Comparison of ENCODE assay signal across 23 mouse cellular contexts in the genomic region with DNA sequence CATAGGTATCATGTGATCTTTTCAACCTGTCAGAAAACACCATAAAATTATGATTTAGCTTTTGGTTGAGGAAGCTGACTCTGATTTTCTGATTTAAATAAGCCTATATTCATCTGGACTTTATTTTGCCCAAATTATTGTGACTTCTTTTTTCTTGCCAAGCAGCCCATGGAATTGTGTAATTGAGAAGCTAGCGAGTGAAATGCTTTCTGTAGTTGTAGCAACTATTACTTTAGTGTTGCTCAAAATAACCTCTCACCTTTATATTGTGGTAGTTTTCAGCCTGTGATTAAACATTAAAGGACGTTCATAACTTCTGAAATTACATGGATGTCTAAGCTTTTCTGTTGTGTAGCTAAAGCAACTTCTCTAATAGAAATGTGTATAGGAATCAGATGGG. TPM values are rescaled to one million over a fixed set of nuclear protein-coding genes. Genes with fewer than 3 reads are reported as not detected.
DNase-seq lines count a peak whose midpoint lies in the region; ATAC-seq and TF ChIP-seq lines count a peak whose summit lies in the region.
"Had no signal": no experiment of that assay in that cellular context is flagged by ENCODE, and none has a peak within 500 bp of the region (broad histone marks: within the 10 kb centered on the region; RNA-seq: fewer than 3 reads in every experiment).

No protein-coding gene starts in this region.

- peaks cover 3% of the 10 kb centered on the region; the same call in 1 of the 2 replicates for H3K79me2 ChIP-seq in liver, adult 2 months (ENCODE audit: control insufficient read depth, insufficient read depth, low read length)

- H3K36me3 ChIP-seq in liver, adult 2 months (ENCODE audit: control insufficient read depth, insufficient read depth, low read length), result peaks cover 17% of the 10 kb centered on the region
- peaks cover 10% of the 10 kb centered on the region; the same call in 1 of the 2 replicates for H3K36me3 ChIP-seq in liver, embryonic 11.5 days (ENCODE audit: control insufficient read depth, insufficient read depth, low read length)
- H3K36me3 ChIP-seq in midbrain, embryonic 11.5 days (ENCODE audit: control insufficient read depth, insufficient read depth, low read length), result no peaks in the 10 kb centered on the region

- H3K4me3 ChIP-seq in liver, adult 2 months (ENCODE audit: insufficient read depth, low read depth, low read length), result no peak overlapping the region
- H3K4me3 ChIP-seq in liver, embryonic 11.5 days (ENCODE audit: low read depth, low read length), result no peak overlapping the region
- no peak overlapping the region for H3K4me3 ChIP-seq in brown adipose tissue, adult 24 weeks (ENCODE audit: insufficient read depth, low read depth, low read length)
- H3K4me3 ChIP-seq in midbrain, embryonic 11.5 days (ENCODE audit: low read depth, low read length), result no peak overlapping the region

- 25% methylated on average over 2 of the region's 2 CpGs for WGBS in liver, adult 2 months
- 90% methylated on average over 2 of the region's 2 CpGs for WGBS in liver, embryonic 11.5 days
- WGBS in midbrain, embryonic 11.5 days, result 91% methylated on average over 2 of the region's 2 CpGs

- peak; percentile 79 for DNase-seq in liver, adult 2 months (ENCODE audit: extremely low read depth, low read depth, low spot score)
- no peak for DNase-seq in liver, embryonic 11.5 days (ENCODE audit: low spot score)
- peak; percentile 71 for DNase-seq in adipocyte (ENCODE audit: low spot score)
- no peak for DNase-seq in cerebellum, adult 18-20 months
- no peak for DNase-seq in midbrain, embryonic 11.5 days (ENCODE audit: low spot score, missing footprints)
- DNase-seq: adrenal gland, adult 2 months; adrenal gland, adult 8-10 months; adrenal gland, postnatal 10 days; adrenal gland, postnatal 14 days; adrenal gland, postnatal 25 days; adrenal gland, postnatal 36 days; B cell, adult 2 months; cerebellum, adult 11 months; cerebellum, adult 11-12 months; cerebellum, adult 2 months; cerebellum, adult 8-10 months; cerebellum, adult 9-10 months had no signal

- H3K4me2 ChIP-seq in liver, embryonic 11.5 days, result no peak overlapping the region
- H3K4me2 ChIP-seq in midbrain, embryonic 11.5 days, result no peak overlapping the region

- no peak overlapping the region for H3K9ac ChIP-seq in liver, adult 2 months (ENCODE audit: low read depth, low read length)
- no peak overlapping the region for H3K9ac ChIP-seq in liver, embryonic 11.5 days (ENCODE audit: low read depth, low read length)
- H3K9ac ChIP-seq in midbrain, embryonic 11.5 days (ENCODE audit: low read length), result no peak overlapping the region

- no peak for ATAC-seq in liver, embryonic 11.5 days (replicated peaks; ENCODE audit: low FRiP score)
- ATAC-seq in midbrain, embryonic 11.5 days (ENCODE audit: low FRiP score), result no peak
- ATAC-seq: activated CD4-positive, CD25-positive, alpha-beta regulatory T cell, adult 4 months; CD4-positive, CD25-positive, alpha-beta regulatory T cell, adult 4 months; Patski had no signal

- H3K9me3 ChIP-seq in liver, embryonic 11.5 days (ENCODE audit: control insufficient read depth, low read length), result no peaks in the 10 kb centered on the region
- H3K9me3 ChIP-seq in midbrain, embryonic 11.5 days (ENCODE audit: control insufficient read depth, low read length), result no peaks in the 10 kb centered on the region
- H3K9me3 ChIP-seq: G1E had no signal

- peak overlapping the region; percentile 71 for H3K27ac ChIP-seq in liver, adult 2 months (replicated peaks; ENCODE audit: insufficient read depth, low read depth, low read length)
- H3K27ac ChIP-seq in liver, embryonic 11.5 days (ENCODE audit: low read depth, low read length), result no peak overlapping the region
- H3K27ac ChIP-seq in brown adipose tissue, adult 24 weeks (replicated peaks; ENCODE audit: low read depth, low read length), result peak overlapping the region; percentile 68
- no peak overlapping the region for H3K27ac ChIP-seq in midbrain, embryonic 11.5 days (ENCODE audit: low read depth, low read length)

- H3K27me3 ChIP-seq in liver, adult 2 months (ENCODE audit: control insufficient read depth, insufficient read depth, low read length), result no peaks in the 10 kb centered on the region
- no peaks in the 10 kb centered on the region for H3K27me3 ChIP-seq in liver, embryonic 11.5 days (replicated peaks; ENCODE audit: control insufficient read depth, insufficient read depth, low read length)
- no peaks in the 10 kb centered on the region for H3K27me3 ChIP-seq in midbrain, embryonic 11.5 days (ENCODE audit: control insufficient read depth, insufficient read depth, low read length)
- H3K27me3 ChIP-seq: CH12.LX, Patski had no signal

- no peak for TF ChIP-seq CTCF in liver, adult 2 months (IDR thresholded peaks at IDR 0.05; ENCODE audit: low read depth, low read length)

- H3K4me1 ChIP-seq in liver, adult 2 months (ENCODE audit: control insufficient read depth, insufficient read depth, low read length), result peaks cover 3% of the 10 kb centered on the region; the same call in 1 of the 2 replicates
- H3K4me1 ChIP-seq in liver, embryonic 11.5 days (replicated peaks; ENCODE audit: control insufficient read depth, insufficient read depth, low read length), result no peaks in the 10 kb centered on the region
- H3K4me1 ChIP-seq in brown adipose tissue, adult 24 weeks (ENCODE audit: control insufficient read depth, insufficient read depth, insufficient read length, low read length), result no peaks in the 10 kb centered on the region
- H3K4me1 ChIP-seq in midbrain, embryonic 11.5 days (ENCODE audit: control insufficient read depth, insufficient read depth, low read length), result no peaks in the 10 kb centered on the region

- TF ChIP-seq POLR2A in liver, adult 2 months (IDR thresholded peaks at IDR 0.05; ENCODE audit: extremely low read depth, insufficient read depth, low read length), result no peak

RNA-seq across cellular contexts. Expression of a gene that starts 42.1 kb away (rescaled TPM):
- total RNA-seq in liver, adult 2 months (2014; rRNA removed), result 0.65 and 1.6 TPM in 2 replicates
- polyA plus RNA-seq in liver, adult 2 months (2012; rRNA removed), result 0.92 and 1.4 TPM in 2 replicates
- 8.2 and 9.9 TPM in 2 replicates for polyA plus RNA-seq in liver, embryonic 11.5 days (2014; fragmentation: Nextera tagmentation; extraction: Ambion mirVana)
- polyA plus RNA-seq in brown adipose tissue, adult 24 weeks (2012; ENCODE audit: insufficient read depth, insufficient read length, missing spikeins), result 1.7 and 3.0 TPM in 2 replicates
- polyA plus RNA-seq in midbrain, embryonic 11.5 days (2014; fragmentation: Nextera tagmentation; extraction: Ambion mirVana), result 20.7 and 22.8 TPM in 2 replicates

RNA-seq across cellular contexts. Expression of a gene that starts 49.8 kb away (rescaled TPM):
- 31.7 and 36.5 TPM in 2 replicates for total RNA-seq in liver, adult 2 months (2014; rRNA removed)
- polyA plus RNA-seq in liver, adult 2 months (2012; rRNA removed), result 15.7 and 20.1 TPM in 2 replicates
- polyA plus RNA-seq in liver, embryonic 11.5 days (2014; fragmentation: Nextera tagmentation; extraction: Ambion mirVana), result 36.3 and 44.9 TPM in 2 replicates
- 16.3 and 31.6 TPM in 2 replicates for polyA plus RNA-seq in brown adipose tissue, adult 24 weeks (2012; ENCODE audit: insufficient read depth, insufficient read length, missing spikeins)
- polyA plus RNA-seq in midbrain, embryonic 11.5 days (2014; fragmentation: Nextera tagmentation; extraction: Ambion mirVana), result 49.1 and 54.5 TPM in 2 replicates

Comparison
In these comparisons a context has a peak if more than half of its experiments do, and no peak if none do; other contexts are left out.
1. DNase-seq: peak in liver, adult 2 months (single experiment) and adipocyte (single experiment); none in liver, embryonic 11.5 days (single experiment), cerebellum, adult 18-20 months (0 of 2) and midbrain, embryonic 11.5 days (single experiment).
2. H3K27ac ChIP-seq: peak in liver, adult 2 months (single experiment) and brown adipose tissue, adult 24 weeks (single experiment); none in liver, embryonic 11.5 days (single experiment) and midbrain, embryonic 11.5 days (single experiment).